Mouse (Mus musculus) frontal cortex, adult (tissue): Measurements from ENCODE around the gene Atp5g1.

Experiments used
- ATAC-seq: cut with Nextera tagmentation; 2 replicates; pipeline ENCODE4 v1.9.2; 2017; ENCODE audit warnings: mild to moderate bottlenecking, moderate library complexity, mixed read lengths; ENCODE audit not compliant: low TSS enrichment

Gene Atp5g1

DNA sequence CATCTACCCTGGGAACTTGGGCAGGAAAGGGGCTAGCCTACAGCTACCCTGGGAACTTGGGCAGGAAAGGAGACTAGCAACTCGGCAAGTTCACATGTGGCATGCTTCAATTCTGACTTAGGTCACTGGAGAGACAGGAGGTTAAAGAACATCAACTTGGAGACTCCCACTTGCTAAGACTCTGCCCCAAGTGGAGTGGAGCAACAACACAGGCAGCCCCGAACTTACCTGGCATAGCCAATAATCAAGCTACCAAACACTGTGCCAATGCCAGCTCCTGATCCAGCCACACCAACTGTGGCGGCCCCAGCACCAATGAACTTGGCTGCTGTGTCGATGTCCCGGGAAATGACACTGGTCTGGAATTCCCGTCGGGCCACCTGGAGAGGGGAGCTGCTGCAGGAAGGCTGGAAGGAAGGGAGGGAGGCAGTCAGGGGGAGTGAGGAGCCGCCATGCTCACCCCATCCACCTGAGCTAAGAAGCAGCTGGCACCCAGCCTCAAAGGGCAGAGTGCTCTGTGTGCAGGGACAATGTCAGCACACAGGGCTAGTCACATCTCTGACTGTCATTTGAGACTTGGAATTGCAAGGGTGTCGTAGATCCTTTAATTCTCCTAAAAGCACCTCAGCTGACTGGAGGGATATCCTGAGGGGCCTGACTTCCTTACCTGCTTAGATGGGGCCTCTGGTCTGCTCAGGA, 2.0 kb downstream of the Atp5g1 start:
- ATAC-seq: no peak

DNA sequence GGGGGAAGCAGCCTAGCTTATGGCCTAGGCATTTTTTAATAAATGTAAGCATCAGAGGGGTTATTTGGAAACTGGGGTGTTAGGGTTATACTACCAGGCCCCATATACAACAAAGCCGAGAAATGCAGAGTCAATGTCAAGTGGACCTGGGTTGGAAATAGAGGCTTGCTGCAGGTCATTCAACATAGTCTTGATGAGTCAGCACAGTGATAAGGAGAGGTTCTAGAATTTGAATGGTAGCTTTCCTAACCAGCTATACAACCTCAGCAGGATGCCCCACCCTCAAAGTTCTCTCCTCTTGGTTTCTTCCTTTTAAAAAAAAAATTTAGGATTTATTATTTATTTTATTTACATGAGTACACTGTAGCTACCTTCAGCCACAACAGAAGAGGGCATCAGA, 4.5 kb downstream of the Atp5g1 start:
- no peak for ATAC-seq

DNA sequence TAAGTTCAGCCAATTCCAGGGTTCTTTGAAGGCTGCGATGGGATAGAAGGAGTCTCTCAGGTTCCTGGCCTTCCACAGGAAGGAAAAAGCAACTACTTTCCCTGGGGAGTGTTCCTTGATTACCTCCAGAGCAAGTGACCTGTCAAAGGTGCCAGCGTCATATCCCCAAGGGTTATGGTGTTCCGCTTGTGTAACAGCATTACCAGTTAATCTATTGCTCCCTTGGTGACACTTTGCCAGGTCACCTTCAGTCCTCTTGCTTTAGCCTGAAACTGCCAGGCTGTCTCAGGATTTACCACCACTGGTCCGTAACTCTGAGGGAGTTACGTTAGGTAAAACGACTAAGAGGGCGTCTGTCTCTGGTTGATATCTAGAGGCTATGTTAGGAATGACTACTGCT, 5.1 kb downstream of the Atp5g1 start:
- no peak for ATAC-seq

DNA sequence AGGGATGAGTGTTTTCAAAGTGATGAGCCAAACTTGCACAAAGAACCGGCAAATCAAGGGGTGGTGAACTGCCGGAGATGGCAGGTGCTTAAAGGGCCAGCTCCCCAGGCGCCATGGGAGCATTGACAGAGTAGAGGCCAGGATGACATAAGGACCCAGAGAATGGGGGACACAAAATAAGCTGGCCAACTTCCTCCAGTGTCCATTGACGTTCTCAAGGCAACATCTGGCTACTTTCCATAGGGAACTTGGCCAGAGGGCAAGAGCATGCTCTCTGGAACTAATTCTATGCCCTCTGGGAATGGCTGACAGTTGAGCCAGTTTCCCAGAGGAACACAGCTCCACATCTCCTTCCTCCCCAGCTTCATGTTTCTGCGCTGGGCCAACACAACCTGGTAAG, 7.2 kb downstream of the Atp5g1 start:
- no peak for ATAC-seq

DNA sequence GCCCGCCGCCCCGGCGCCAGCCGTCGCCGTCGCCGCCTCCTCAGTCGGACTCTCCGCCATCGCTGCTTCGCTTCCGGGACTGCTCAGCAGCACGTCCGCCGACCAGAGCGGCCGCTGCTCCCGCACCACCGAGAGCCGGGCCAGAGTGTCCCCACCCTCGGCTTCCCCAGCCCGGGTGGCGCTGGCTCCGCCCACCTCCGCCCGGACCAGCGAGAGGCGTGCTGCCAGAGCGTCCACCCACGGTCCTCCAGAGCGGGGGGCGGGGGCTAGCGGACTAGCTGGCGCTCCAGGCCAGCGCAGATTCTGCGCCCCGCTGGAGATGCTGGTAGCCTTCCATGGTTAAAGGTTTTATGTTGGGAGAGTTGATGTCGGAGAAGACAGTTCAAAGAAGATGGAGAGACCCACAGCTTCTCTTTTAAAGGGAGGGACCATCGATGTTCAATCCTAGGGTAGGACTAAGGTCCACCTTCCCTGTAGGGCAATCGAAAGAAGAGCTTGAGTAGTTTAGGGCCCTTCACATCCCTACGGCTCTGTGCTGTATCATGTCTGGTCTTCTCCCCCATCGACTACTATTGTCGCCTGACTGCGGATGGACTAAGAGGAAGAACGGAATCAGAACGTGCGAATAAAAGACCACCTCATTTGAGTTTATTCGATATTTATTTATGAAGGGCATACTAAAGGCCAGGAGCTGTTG, 10.1 kb downstream of the Atp5g1 start, which contains the start of gene Ube2z:
TSS of gene Ube2z (minus strand) at position 174 of the 697 bp plus-strand sequence.
- ATAC-seq: peak; percentile 96

DNA sequence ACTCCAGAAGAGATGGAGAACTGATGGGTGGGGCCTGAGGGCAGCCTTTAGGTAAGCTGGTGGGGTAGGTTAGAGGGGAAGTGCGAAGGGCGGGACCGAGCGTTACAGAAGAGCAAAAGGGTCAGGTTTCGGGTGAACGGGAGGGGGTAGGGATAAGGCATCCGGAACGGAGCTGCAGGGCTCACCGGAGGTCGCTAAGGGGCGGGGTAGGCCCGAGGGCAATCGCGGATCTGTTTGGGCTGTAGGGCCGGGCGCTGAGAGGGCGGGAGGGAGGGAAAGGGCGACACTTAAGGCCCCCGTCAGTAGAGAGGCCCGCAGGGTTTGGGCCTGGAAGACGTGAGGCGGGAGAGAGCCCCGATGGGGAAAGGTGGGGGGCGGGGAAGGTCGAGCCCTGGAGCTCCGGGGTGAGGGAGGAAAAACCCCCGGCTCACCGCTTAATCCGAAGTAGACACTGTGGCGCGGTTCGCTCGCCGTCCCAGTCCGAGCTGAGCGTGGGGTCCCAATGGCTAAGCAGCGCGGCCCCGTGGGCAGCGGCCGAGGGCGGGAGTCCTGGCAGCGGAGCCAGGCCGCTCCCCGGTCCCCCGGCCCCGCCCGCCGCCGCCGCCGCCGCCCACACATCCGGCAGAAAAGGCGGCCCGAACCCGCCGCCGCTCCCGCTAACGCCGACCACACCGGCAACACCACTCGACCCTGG, 10.8 kb downstream of the Atp5g1 start:
- peak; percentile 3; the same call in 1 of the 2 replicates for ATAC-seq

DNA sequence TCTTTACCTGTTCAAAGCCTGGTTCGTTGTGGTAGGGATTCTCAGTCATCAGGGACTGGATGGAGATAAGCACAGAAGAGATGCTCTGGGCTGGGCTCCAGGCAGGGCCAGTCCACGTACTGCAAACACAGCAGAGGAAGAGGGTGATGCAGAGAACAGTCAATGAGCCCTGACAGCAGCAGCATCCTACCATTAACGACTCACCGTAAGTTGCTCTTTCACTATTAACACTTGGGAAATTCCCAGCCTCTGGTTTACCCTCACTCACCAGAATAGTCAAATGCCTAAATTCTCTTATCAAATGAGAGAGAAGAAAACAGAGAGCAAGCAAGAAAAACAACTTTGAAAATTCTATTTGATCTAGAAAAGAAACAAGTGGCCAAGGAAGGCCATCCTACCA, 17.2 kb downstream of the Atp5g1 start:
- no peak for ATAC-seq

DNA sequence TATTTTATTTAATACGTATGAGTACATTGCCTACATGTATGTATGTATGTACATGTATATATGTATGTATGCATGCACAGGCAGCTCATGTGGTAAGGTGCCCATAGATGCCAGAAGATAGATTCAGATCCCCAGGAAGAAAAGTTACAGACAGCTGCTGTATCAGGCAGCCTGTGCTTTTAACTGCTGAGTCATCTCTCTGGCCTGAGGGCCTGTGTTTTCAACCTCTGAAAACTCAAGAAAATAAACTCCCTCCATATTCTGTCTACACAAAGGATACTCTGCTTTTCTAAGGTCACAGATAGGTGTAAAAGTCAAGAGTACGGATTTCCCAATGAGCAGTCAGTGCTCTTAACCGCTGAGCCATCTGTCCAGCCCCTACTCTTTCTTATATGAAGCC, 24.6 kb downstream of the Atp5g1 start:
- no peak for ATAC-seq

DNA sequence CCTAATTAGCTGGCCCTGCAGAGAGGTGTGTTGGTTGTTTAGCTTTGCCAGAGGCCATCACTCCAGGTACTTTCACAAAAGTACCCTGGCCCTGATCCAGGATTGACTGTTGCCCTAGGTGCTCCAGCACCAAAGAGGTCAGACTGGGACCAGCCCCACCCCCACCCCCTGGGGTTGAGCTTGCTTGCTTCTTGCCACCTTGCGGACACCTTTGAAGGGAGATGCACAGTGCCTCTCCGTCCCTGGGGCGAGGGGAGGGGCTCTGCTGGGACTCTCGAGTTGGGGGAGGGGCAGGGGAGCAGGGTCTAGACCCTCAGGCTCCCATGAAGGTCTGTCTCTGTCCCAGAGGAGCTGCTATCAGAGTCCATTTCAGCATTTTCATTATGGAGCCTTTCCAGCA, 25.5 kb downstream of the Atp5g1 start:
- no peak for ATAC-seq

DNA sequence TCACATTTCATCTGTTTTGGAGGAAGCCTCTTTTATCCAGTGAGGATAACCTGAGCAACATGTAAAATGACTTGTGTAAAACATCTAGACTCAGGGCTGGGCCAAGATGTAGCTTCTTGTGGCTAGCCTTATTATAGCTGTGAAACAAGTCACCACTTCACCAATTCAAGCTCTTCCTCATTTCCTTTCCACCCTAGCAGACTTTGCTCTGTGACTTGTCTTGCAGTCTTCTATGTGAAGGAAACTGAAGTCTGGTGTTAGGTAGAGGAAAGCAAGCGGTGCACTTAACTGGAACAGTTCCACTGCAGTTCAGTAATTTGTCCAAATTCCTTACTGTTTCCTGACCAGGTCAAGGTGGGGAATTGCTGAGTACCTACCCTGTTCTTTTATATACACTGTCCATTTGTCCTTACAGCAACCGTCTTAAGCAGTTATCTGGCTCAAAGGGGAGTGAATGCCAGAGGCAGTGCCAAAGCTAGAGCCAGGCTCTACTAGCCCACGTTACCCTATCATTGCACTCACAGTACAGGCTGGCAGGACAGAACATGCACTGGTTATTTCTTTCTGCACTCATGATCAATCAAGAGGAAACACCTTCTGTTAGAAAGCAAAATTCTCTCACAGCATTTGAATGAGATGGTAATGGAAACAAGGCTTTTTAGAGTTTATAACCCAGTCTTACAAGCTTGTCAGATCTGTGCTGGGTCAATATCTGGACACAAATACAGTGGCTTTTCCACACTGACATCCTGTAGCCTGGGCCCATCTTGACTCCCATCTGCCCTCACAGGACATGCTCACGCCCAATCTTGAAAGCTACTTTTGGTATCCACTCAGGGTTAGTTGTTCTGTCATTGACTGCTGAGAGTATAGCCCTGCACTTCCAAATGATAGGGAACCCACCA, 27.7 kb downstream of the Atp5g1 start:
- ATAC-seq: no peak

DNA sequence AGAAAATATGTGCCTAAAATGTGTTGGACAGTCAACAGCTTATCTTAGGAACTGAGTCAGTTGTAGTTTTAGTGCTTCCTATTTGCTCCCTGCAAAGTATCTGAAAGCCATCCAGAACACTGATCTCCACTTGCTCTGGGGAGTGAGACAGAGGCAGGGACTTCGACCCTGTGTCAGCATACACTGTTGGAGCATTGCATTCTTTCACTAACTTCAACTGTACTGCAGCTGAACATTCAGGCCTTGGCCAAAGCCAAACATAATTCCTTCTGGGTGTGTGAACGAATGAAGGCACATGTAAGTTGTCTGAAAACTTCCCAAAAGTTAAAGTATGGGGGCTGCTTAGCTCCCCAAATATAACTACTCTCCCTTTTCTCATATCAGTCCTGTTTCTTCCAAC, 28.7 kb downstream of the Atp5g1 start:
- no peak for ATAC-seq

DNA sequence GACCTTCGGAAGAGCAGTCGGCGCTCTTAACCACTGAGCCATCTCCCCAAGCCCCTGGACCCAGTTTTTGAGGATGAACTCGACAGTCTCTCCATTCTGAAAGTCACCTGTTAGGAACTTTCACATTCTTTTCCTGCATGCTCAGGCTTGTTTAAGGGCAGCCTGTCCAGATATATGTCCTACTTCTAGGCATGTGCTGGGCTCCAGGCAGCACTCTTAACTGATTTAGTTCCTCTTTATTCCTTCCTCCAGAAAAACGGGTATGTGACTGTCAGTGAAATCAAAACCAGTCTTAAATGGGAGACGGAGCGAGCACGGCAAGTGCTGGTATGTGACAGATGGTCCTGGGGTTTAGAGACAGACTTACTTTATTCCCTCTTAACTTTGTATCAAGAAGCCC, 29.4 kb downstream of the Atp5g1 start:
- no peak for ATAC-seq

DNA sequence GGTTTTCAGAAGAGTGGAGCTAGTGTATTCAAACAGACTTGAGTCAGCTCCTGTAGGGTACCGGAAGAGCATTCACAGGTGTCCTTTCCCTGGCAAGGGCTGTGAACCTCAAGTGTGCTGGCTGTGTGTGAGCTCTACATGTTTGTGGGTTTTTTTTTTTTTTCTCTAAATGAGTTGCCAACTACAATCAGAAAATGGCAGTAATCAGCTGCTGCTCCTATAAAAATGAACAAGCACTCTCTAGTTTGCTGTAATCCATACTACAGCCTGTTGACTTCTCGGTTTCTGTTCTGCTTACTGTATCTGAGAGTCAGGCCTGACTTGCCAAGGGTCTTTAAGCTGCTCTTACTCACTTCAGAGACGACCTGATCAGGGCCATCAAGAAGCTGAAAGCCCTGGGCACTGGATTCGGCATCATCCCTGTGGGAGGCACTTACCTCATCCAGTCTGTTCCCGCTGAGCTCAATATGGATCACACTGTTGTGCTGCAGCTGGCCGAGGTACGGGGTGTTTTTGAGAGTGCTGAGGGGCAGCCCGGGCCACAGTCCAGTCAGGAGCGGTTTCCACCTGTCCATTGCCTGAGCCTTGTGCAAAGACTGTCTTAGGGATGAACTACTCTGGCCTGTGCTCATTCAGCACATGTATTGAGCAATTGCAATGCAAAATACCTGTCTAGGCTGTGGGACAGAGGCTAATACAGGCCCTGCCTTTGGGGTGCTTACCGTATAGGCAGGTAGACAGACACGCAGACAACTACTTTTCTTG, 30.5 kb downstream of the Atp5g1 start:
- ATAC-seq: no peak; the same call in 1 of the 2 replicates

DNA sequence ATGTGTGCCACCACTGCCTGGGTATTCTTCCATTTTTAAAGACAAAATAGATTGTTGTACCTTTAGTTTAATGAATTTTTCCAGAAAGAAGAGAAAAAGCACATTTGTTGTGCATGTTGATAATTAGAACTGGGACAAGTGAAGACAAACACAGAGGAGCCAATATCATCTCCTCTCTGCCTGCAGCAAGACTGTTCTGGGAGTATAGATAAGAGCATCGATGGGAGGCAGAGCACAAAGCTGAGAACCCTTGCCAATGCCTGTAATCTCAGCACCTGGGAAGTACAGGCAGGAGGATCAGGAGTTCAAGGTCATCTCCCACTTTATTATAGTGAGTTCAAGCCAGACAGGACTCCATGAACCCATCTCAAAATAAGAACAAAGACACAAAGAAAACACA, 36.9 kb downstream of the Atp5g1 start:
- ATAC-seq: no peak

DNA sequence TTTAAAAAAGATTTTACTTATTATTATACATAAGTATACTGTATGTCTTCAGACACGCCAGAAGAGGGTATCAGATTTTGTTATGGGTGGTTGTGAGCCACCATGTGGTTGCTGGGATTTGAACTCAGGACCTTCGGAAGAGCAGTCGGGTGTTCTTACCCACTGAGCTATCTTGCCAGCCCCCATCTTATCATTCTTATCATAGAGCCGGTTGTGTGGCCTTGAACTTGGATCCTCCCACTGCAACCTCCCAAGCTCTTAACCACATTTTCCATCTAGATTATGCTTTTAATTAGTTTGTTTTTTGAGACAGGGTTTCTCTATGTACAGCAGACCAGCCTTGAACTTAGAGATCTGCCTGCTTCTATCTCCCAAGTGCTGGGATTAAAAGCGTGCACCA, 38.0 kb downstream of the Atp5g1 start:
- no peak for ATAC-seq

DNA sequence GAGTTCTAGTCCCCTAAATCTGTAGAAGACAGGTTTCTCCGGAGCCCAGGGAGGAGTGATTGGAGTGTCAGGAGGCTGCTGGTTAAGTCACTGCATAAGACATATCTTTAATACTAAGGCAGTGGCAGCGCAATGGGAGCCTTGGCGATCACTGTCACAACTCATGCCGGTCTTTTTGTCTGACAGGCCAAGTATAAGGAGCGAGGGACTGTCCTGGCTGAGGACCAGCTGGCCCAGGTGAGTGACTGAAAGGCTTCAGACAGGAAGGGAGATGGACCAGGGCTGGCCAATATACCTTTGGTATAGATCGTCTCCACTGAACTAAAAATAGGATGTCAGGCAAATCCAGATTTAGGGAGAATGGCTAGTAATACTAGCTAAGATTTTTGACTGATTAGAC, 40.3 kb downstream of the Atp5g1 start:
- no peak for ATAC-seq

DNA sequence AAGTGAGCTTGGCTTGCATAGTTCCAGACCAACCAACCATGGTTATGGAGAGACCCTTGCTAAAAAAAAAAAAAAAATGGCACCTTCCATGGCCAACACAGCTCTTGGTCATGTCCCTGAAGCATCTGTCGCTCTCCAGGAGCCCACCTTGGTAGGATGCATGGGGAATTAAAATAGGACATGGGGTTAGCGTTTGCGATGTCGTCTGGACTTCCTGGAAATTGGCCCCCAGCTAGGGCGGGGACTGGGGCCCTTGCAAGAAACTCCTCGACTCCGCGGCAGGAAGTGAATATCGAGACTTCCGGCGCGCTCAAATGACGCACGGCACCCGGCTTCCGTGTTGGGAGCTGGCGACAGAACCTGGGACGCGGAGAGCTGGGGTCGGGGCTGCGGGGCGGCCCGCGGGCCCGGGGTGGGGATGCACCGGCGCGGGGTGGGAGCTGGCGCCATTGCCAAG, 40.8 kb downstream of the Atp5g1 start, which contains the start of gene Snf8:
TSS of gene Snf8 (plus strand) at position 290 of the 457 bp plus-strand sequence.
- ATAC-seq: peak; percentile 93

DNA sequence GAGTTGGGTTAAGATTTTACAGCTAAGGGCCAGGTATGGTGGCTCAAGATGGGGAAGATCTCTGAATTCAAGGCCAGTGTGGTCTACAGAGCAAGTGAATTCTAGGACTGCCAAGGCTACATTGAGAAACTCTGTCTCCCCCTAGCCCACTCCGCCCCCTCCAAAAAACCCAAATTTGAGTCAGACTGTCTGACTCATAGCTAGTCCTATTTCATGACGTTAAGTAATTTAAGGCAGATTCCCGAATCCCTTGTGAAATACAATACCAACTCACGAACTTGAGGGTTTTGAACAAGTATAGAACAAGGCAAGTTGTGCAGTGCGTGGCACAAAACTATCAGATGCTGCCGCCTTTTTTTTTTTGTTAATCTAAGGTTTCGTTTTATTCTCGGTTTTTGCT, 41.4 kb downstream of the Atp5g1 start:
- ATAC-seq: no peak

DNA sequence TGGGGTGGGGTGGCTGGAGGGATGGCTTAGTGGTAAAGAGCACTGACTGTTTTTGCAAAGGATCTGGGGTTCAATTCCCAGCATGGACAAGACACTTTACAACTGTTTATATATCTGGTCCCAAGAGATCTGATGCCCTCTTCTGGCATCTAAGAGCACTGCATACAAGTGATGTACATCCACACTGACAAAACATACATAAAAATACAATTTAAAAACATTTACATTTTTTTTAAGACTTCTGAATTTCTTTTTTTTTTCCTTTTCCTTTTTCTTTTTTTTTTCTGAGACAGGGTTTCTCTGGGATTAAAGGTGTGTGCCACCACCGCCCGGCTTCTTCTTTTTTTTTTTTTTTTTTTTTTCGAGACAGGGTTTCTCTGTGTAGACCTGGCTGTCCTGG, 42.2 kb downstream of the Atp5g1 start:
- no peak for ATAC-seq

DNA sequence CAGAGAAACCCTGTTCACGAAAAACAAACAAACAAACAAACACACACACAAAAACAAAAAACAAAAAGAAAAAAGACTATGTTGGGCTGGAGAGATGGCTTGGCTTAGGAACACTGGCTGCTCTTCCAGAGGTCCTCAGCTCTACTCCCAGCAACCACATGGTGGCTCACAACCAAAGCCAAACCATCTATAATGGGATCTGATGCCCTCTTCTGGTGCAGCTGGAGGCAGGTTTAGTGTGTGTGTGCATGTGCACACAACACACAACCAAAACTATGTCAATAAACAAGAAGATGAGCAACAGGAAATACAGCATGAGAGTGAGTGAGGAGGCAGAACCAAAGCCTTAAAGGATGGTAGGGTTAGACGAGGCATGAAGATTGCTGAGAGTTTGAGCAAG, 43.8 kb downstream of the Atp5g1 start:
- no peak for ATAC-seq

DNA sequence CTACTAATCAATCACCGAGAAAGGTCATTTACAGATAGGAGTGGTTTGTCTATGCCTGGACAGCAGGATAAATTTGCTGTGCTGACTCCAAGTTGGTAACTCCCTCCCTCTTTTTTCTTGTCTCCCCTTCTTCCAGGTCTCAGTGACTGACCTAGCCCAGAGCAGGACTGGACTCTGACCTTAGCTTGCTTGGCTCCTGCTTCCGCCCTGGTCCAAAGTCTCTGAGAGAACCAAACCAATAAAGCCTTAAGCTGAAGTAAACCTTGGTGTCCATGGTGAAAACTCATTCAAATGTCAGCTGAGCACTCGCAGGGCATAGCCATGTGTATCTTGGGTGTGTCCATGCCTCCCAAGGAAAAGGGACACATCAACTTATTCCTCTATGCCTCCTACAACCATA, 44.9 kb downstream of the Atp5g1 start:
- no peak for ATAC-seq
